25 mouse cellular contexts compared by ENCODE assay signal in the genomic region with DNA sequence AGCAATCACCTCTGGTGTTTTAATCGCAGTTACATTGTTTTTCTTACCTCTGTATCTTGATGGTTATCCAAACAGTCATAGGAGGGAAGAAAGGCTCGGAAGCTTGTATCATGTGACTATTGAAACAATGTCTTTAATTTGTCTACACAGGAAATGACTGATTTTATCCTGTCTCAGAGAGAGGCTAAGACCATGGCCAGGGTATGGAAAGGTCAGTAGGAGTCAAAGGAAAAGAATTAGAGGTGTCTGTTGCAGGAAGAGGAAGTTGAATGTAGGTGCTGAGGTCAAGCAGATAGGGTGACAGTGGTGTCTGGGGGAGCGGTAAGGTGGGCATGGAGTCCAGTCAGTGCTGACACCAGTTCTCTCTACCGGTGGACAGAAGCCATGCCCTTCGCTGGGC. TPM values are rescaled to one million over a fixed set of nuclear protein-coding genes. Genes with fewer than 3 reads are reported as not detected.
DNase-seq lines count a peak whose midpoint lies in the region; ATAC-seq and TF ChIP-seq lines count a peak whose summit lies in the region.
"Had no signal": no experiment of that assay in that cellular context is flagged by ENCODE, and none has a peak within 500 bp of the region (broad histone marks: within the 10 kb centered on the region; RNA-seq: fewer than 3 reads in every experiment).

No protein-coding gene starts in this region.

- intact Hi-C loops in gastrocnemius, adult 2 months (cut with DNase I) = no loop called here

- no peaks in the 10 kb centered on the region for H3K9me3 ChIP-seq in kidney, embryonic 16.5 days (ENCODE audit: low read length)
- no peaks in the 10 kb centered on the region for H3K9me3 ChIP-seq in kidney, postnatal 0 days (replicated peaks; ENCODE audit: low read length)
- H3K9me3 ChIP-seq: embryonic facial prominence, embryonic 12.5 days; embryonic facial prominence, embryonic 15.5 days; G1E; heart, embryonic 13.5 days; hindbrain, embryonic 12.5 days; hindbrain, embryonic 15.5 days had no signal

- H3K4me1 ChIP-seq in kidney, embryonic 16.5 days (ENCODE audit: insufficient read depth, low read length) = peaks cover 7% of the 10 kb centered on the region
- 0 out of 2 replicates have a peak, but pooled peaks cover 7% of the 10 kb centered on the region for H3K4me1 ChIP-seq in kidney, postnatal 0 days (replicated peaks; ENCODE audit: insufficient read depth, low read length)
- H3K4me1 ChIP-seq: embryonic facial prominence, embryonic 12.5 days; embryonic facial prominence, embryonic 15.5 days; hindbrain, embryonic 12.5 days; hindbrain, embryonic 15.5 days had no signal

- H3K27ac ChIP-seq in gastrocnemius, adult 2 months = peak overlapping the region; percentile 64
- no peak overlapping the region for H3K27ac ChIP-seq in kidney, embryonic 16.5 days (ENCODE audit: low read length)
- H3K27ac ChIP-seq in kidney, postnatal 0 days = no peak overlapping the region
- H3K27ac ChIP-seq: embryonic facial prominence, embryonic 12.5 days; embryonic facial prominence, embryonic 15.5 days; heart, embryonic 13.5 days; hindbrain, embryonic 12.5 days; hindbrain, embryonic 15.5 days had no signal

- DNase-seq in gastrocnemius, adult 2 months = no peak
- no peak for DNase-seq in gastrocnemius, postnatal 4 days (ENCODE audit: low spot score in 2 of 2)
- peak; percentile 29 for DNase-seq in kidney, adult 11 months
- DNase-seq in kidney, postnatal 0 days (ENCODE audit: low spot score) = peak; percentile 11
- DNase-seq in kidney, adult 18-20 months = no peak
- peak; percentile 64 for DNase-seq in 416B (ENCODE audit: low read depth)
- DNase-seq: adrenal gland, postnatal 10 days; adrenal gland, postnatal 36 days; B cell, adult 2 months; cerebellum, adult 18-20 months; cerebellum, adult 9-10 months; cerebellum, postnatal 25 days; forebrain, postnatal 0 days; gastrocnemius, postnatal 25 days; heart, postnatal 14 days had no signal

- no peaks in the 10 kb centered on the region for H3K36me3 ChIP-seq in kidney, embryonic 16.5 days (ENCODE audit: insufficient read depth, low read length)
- no peaks in the 10 kb centered on the region for H3K36me3 ChIP-seq in kidney, postnatal 0 days (ENCODE audit: insufficient read depth, low read length)
- H3K36me3 ChIP-seq: embryonic facial prominence, embryonic 12.5 days; embryonic facial prominence, embryonic 15.5 days; G1E; heart, embryonic 13.5 days; hindbrain, embryonic 12.5 days; hindbrain, embryonic 15.5 days had no signal

- no peak overlapping the region for H3K4me2 ChIP-seq in kidney, embryonic 16.5 days (replicated peaks; ENCODE audit: low read depth, low read length)
- H3K4me2 ChIP-seq in kidney, postnatal 0 days (ENCODE audit: low read length) = no peak overlapping the region
- H3K4me2 ChIP-seq: embryonic facial prominence, embryonic 12.5 days; embryonic facial prominence, embryonic 15.5 days; heart, embryonic 13.5 days; hindbrain, embryonic 12.5 days; hindbrain, embryonic 15.5 days had no signal

- H3K27me3 ChIP-seq in kidney, embryonic 16.5 days (ENCODE audit: insufficient read depth, low read length) = no peaks in the 10 kb centered on the region
- no peaks in the 10 kb centered on the region for H3K27me3 ChIP-seq in kidney, postnatal 0 days (ENCODE audit: insufficient read depth, low read length)
- H3K27me3 ChIP-seq: CH12.LX; embryonic facial prominence, embryonic 12.5 days; embryonic facial prominence, embryonic 15.5 days; heart, embryonic 13.5 days; hindbrain, embryonic 12.5 days; hindbrain, embryonic 15.5 days; Patski had no signal

- TF ChIP-seq CTCF in gastrocnemius, adult 2 months (IDR thresholded peaks at IDR 0.05) = no peak
- TF ChIP-seq CTCF in kidney, postnatal 0 days (IDR thresholded peaks at IDR 0.05; ENCODE audit: low read depth) = no peak

- 15% methylated on average over 5 of the region's 5 CpGs for WGBS in kidney, embryonic 16.5 days
- WGBS in kidney, postnatal 0 days = 28% methylated on average over 5 of the region's 5 CpGs

- no peak for ATAC-seq in kidney, embryonic 16.5 days (ENCODE audit: low FRiP score, low TSS enrichment)
- ATAC-seq in kidney, postnatal 0 days (replicated peaks; ENCODE audit: low FRiP score, low read depth) = no peak
- ATAC-seq: forebrain, embryonic 14.5 days; forebrain, postnatal 0 days; Patski had no signal

- no peak overlapping the region for H3K9ac ChIP-seq in kidney, embryonic 16.5 days (replicated peaks; ENCODE audit: low read length)
- H3K9ac ChIP-seq in kidney, postnatal 0 days (ENCODE audit: low read depth, low read length) = no peak overlapping the region
- H3K9ac ChIP-seq: embryonic facial prominence, embryonic 12.5 days; embryonic facial prominence, embryonic 15.5 days; forebrain, postnatal 0 days; heart, embryonic 13.5 days; hindbrain, embryonic 12.5 days; hindbrain, embryonic 15.5 days had no signal

- peak overlapping the region; percentile 13; the same call in 1 of the 2 replicates for H3K4me3 ChIP-seq in gastrocnemius, adult 2 months
- H3K4me3 ChIP-seq in kidney, embryonic 16.5 days (ENCODE audit: low read length) = no peak overlapping the region
- no peak overlapping the region for H3K4me3 ChIP-seq in kidney, postnatal 0 days (replicated peaks; ENCODE audit: low read depth, low read length)
- H3K4me3 ChIP-seq: embryonic facial prominence, embryonic 12.5 days; embryonic facial prominence, embryonic 15.5 days; heart, embryonic 13.5 days; hindbrain, embryonic 12.5 days; hindbrain, embryonic 15.5 days had no signal

RNA-seq across cellular contexts. Expression of gene Tbc1d1, which starts 45.0 kb away (rescaled TPM):
- total RNA-seq in gastrocnemius, adult 2 months (2021) = 10 to 100 TPM; 46.4 to 46.9 TPM
- 10 to 100 TPM; 22.9 to 28.7 TPM for total RNA-seq in gastrocnemius, postnatal 4 days (2021)
- 39.5 and 40.7 TPM in 2 replicates for polyA plus RNA-seq in kidney, embryonic 16.5 days (2015; fragmentation: Nextera tagmentation; extraction: Ambion mirVana)
- polyA plus RNA-seq in kidney, postnatal 0 days (2015; fragmentation: Nextera tagmentation; extraction: Ambion mirVana) = 26.2 and 29.8 TPM in 2 replicates

Comparison
In these comparisons a context has a peak if more than half of its experiments do, and no peak if none do; other contexts are left out.
1. DNase-seq: peak in kidney, adult 11 months (single experiment), kidney, postnatal 0 days (single experiment) and 416B (single experiment); none in gastrocnemius, adult 2 months (single experiment), gastrocnemius, postnatal 4 days (0 of 2) and kidney, adult 18-20 months (single experiment).